Mouse (Mus musculus): Measurements from ENCODE around the gene Olfr671. TPM values are rescaled to one million over a fixed set of nuclear protein-coding genes. Genes with fewer than 3 reads are reported as not detected.
"Not testable (repeated sequence)": the region's sequence is repeated elsewhere in the genome, so short reads cannot be mapped to it uniquely, and the experiment has no call there.

Gene Olfr671
- not detected in 2 replicates for polyA plus RNA-seq (2016; fragmentation: Nextera tagmentation; extraction: Ambion mirVana)

- Histone ChIP-seq H3K36me3 (no peaks in the 10 kb centered on the region), H3K4me1 (no peaks in the 10 kb centered on the region), H3K9me3 (replicated peaks) (0 out of 2 replicates have a peak, but pooled peaks cover 1% of the 10 kb centered on the region), H3K4me3 (no peak within 1 kb of the TSS), H3K27ac (no peak within 1 kb of the TSS), H3K27me3 (ENCODE audit: low read depth, poor library complexity, severe bottlenecking) (no peaks in the 10 kb centered on the region)
- DNase-seq (ENCODE audit: low spot score): no peak
- 89% methylated on average over 1 of the region's 1 CpGs for WGBS
These were observed at the start of gene Olfr671 for GRCm38 (mm10) chr7:104979026-104979425. Gene Olfr671, minus strand, starts transcription at chr7:104979126.

GRCm38 (mm10) chr7:105028360-105028759, 49.4 kb upstream of the Olfr671 start, which contains the start of gene Olfr675:
Gene Olfr675, minus strand, starts transcription at chr7:105028460.
- Histone ChIP-seq H3K9me3 (replicated peaks) (no peaks in the 10 kb centered on the region), H3K4me1 (no peaks in the 10 kb centered on the region), H3K4me3 (no peak within 1 kb of the TSS), H3K27me3 (ENCODE audit: low read depth, poor library complexity, severe bottlenecking) (no peaks in the 10 kb centered on the region), H3K36me3 (no peaks in the 10 kb centered on the region), H3K27ac (no peak within 1 kb of the TSS)
- WGBS: 81% methylated on average over 1 of the region's 1 CpGs
- no peak for DNase-seq (ENCODE audit: low spot score)

GRCm38 (mm10) chr7:105022530-105022929, 43.6 kb upstream of the Olfr671 start:
- Histone ChIP-seq H3K4me3 (no peak overlapping the region), H3K9me3 (replicated peaks) (no peaks in the 10 kb centered on the region), H3K27me3 (ENCODE audit: low read depth, poor library complexity, severe bottlenecking) (no peaks in the 10 kb centered on the region), H3K36me3 (no peaks in the 10 kb centered on the region), H3K27ac (no peak overlapping the region), H3K4me1 (no peaks in the 10 kb centered on the region)
- 80% methylated on average over 1 of the region's 1 CpGs for WGBS
- DNase-seq (ENCODE audit: low spot score): no peak

GRCm38 (mm10) chr7:105001929-105002328, 23.0 kb upstream of the Olfr671 start, which contains the start of gene Olfr672:
Gene Olfr672, minus strand, starts transcription at chr7:105002029.
- Histone ChIP-seq H3K27ac (no peak within 1 kb of the TSS), H3K9me3 (replicated peaks) (no peaks in the 10 kb centered on the region), H3K27me3 (ENCODE audit: low read depth, poor library complexity, severe bottlenecking) (no peaks in the 10 kb centered on the region), H3K36me3 (no peaks in the 10 kb centered on the region), H3K4me3 (no peak within 1 kb of the TSS), H3K4me1 (no peaks in the 10 kb centered on the region)
- no peak for DNase-seq (ENCODE audit: low spot score)

GRCm38 (mm10) chr7:104972507-104972906, 6.4 kb downstream of the Olfr671 start:
- WGBS: 81% methylated on average over 2 of the region's 2 CpGs
- not testable (repeated sequence) for H3K36me3 ChIP-seq; H3K4me1 ChIP-seq; DNase-seq (ENCODE audit: low spot score); H3K9me3 ChIP-seq (replicated peaks); H3K4me3 ChIP-seq; H3K27me3 ChIP-seq (ENCODE audit: low read depth, poor library complexity, severe bottlenecking); H3K27ac ChIP-seq

- Histone ChIP-seq H3K27me3 (ENCODE audit: low read depth, poor library complexity, severe bottlenecking) (no peaks in the 10 kb centered on the region), H3K9me3 (replicated peaks) (no peaks in the 10 kb centered on the region), H3K36me3 (no peaks in the 10 kb centered on the region), H3K4me1 (no peaks in the 10 kb centered on the region), H3K4me3 (no peak within 1 kb of the TSS), H3K27ac (no peak within 1 kb of the TSS)
- 88% methylated on average over 1 of the region's 1 CpGs for WGBS
- no peak for DNase-seq (ENCODE audit: low spot score)
These were observed 16.4 kb downstream of the Olfr671 start, which contains the start of gene Olfr670 for GRCm38 (mm10) chr7:104962520-104962919. Gene Olfr670, minus strand, starts transcription at chr7:104962620.

GRCm38 (mm10) chr7:104950234-104950633, 28.7 kb downstream of the Olfr671 start:
- not testable (repeated sequence) for H3K27me3 ChIP-seq (ENCODE audit: low read depth, poor library complexity, severe bottlenecking); H3K4me1 ChIP-seq; H3K9me3 ChIP-seq (replicated peaks); H3K36me3 ChIP-seq; H3K4me3 ChIP-seq; H3K27ac ChIP-seq; DNase-seq (ENCODE audit: low spot score)
- 95% methylated on average over 16 of the region's 16 CpGs for WGBS

GRCm38 (mm10) chr7:104933940-104934339, 45.0 kb downstream of the Olfr671 start, which contains the start of gene Olfr669:
Gene Olfr669, plus strand, starts transcription at chr7:104934240.
- H3K27me3 ChIP-seq (ENCODE audit: low read depth, poor library complexity, severe bottlenecking): no peaks in the 10 kb centered on the region
- H3K4me1 ChIP-seq: no peaks in the 10 kb centered on the region
- no peak within 1 kb of the TSS for H3K4me3 ChIP-seq
- H3K27ac ChIP-seq: no peak within 1 kb of the TSS
- 86% methylated on average over 1 of the region's 1 CpGs for WGBS
- no peak for DNase-seq (ENCODE audit: low spot score)
- H3K36me3 ChIP-seq: no peaks in the 10 kb centered on the region
- no peaks in the 10 kb centered on the region for H3K9me3 ChIP-seq (replicated peaks)

DNA sequence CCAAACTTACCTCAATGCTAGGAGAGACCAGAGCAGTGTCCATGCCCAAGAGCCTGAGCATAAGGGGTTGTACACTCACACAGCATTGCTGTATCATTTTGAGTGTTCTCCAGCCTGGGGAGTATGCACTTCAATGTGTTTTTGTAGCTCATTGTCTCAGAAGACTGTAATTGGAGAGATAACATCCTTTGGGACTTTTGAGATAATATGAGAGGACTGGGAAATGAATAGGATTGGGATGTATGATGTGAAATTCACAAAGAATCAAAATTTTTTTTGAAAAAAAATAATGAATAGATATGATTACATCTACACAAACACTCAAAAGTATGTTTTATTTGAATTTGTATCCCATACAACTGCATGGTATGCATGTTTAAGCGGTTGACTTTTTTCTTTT, 51.0 kb downstream of the Olfr671 start, which contains the start of gene Olfr668:
Gene Olfr668, minus strand, starts transcription at position 101 of the 400 bp plus-strand sequence.
- Histone ChIP-seq H3K9me3 (replicated peaks) (no peaks in the 10 kb centered on the region), H3K4me3 (no peak within 1 kb of the TSS), H3K27me3 (ENCODE audit: low read depth, poor library complexity, severe bottlenecking) (no peaks in the 10 kb centered on the region), H3K27ac (no peak within 1 kb of the TSS), H3K4me1 (no peaks in the 10 kb centered on the region), H3K36me3 (no peaks in the 10 kb centered on the region)
- no peak for DNase-seq (ENCODE audit: low spot score)
- WGBS: 79% methylated on average over 1 of the region's 1 CpGs

Other genes with a start within 250 kb of the Olfr671 start
- not detected in 2 replicates for gene Usp17le, start 201.7 kb downstream of the Olfr671 start, polyA plus RNA-seq (2016; fragmentation: Nextera tagmentation; extraction: Ambion mirVana)
- gene Usp17lb, start 136.5 kb downstream of the Olfr671 start, polyA plus RNA-seq (2016; fragmentation: Nextera tagmentation; extraction: Ambion mirVana): not detected in 2 replicates
- not detected in 2 replicates for gene Usp17la, start 122.1 kb downstream of the Olfr671 start, polyA plus RNA-seq (2016; fragmentation: Nextera tagmentation; extraction: Ambion mirVana)
- gene Olfr665, start 101.1 kb downstream of the Olfr671 start, polyA plus RNA-seq (2016; fragmentation: Nextera tagmentation; extraction: Ambion mirVana): not detected in 2 replicates
- gene Olfr666, start 83.2 kb downstream of the Olfr671 start, polyA plus RNA-seq (2016; fragmentation: Nextera tagmentation; extraction: Ambion mirVana): not detected in 2 replicates
- gene Olfr667, start 57.6 kb downstream of the Olfr671 start, polyA plus RNA-seq (2016; fragmentation: Nextera tagmentation; extraction: Ambion mirVana): not detected in 2 replicates
- gene Olfr668, start 51.1 kb downstream of the Olfr671 start, polyA plus RNA-seq (2016; fragmentation: Nextera tagmentation; extraction: Ambion mirVana): not detected in 2 replicates
- gene Olfr669, start 44.9 kb downstream of the Olfr671 start, polyA plus RNA-seq (2016; fragmentation: Nextera tagmentation; extraction: Ambion mirVana): not detected in 2 replicates
- not detected in 2 replicates for gene Olfr670, start 16.5 kb downstream of the Olfr671 start, polyA plus RNA-seq (2016; fragmentation: Nextera tagmentation; extraction: Ambion mirVana)
- gene Olfr672, start 22.9 kb upstream of the Olfr671 start, polyA plus RNA-seq (2016; fragmentation: Nextera tagmentation; extraction: Ambion mirVana): not detected in 2 replicates
- not detected in 2 replicates for gene Olfr675, start 49.3 kb upstream of the Olfr671 start, polyA plus RNA-seq (2016; fragmentation: Nextera tagmentation; extraction: Ambion mirVana)
- not detected in 2 replicates for gene Olfr676, start 53.6 kb upstream of the Olfr671 start, polyA plus RNA-seq (2016; fragmentation: Nextera tagmentation; extraction: Ambion mirVana)
- not detected in 2 replicates for gene Olfr677, start 72.2 kb upstream of the Olfr671 start, polyA plus RNA-seq (2016; fragmentation: Nextera tagmentation; extraction: Ambion mirVana)
- gene Olfr678, start 85.3 kb upstream of the Olfr671 start, polyA plus RNA-seq (2016; fragmentation: Nextera tagmentation; extraction: Ambion mirVana): not detected in 2 replicates
- gene Olfr679, start 102.1 kb upstream of the Olfr671 start, polyA plus RNA-seq (2016; fragmentation: Nextera tagmentation; extraction: Ambion mirVana): not detected in 2 replicates
- not detected in 2 replicates for gene Olfr680-ps1, start 113.7 kb upstream of the Olfr671 start, polyA plus RNA-seq (2016; fragmentation: Nextera tagmentation; extraction: Ambion mirVana)
- gene Olfr681, start 137.7 kb upstream of the Olfr671 start, polyA plus RNA-seq (2016; fragmentation: Nextera tagmentation; extraction: Ambion mirVana): not detected in 2 replicates
- gene Olfr683, start 167.9 kb upstream of the Olfr671 start, polyA plus RNA-seq (2016; fragmentation: Nextera tagmentation; extraction: Ambion mirVana): not detected in 2 replicates
- not detected in 2 replicates for gene Olfr684, start 184.5 kb upstream of the Olfr671 start, polyA plus RNA-seq (2016; fragmentation: Nextera tagmentation; extraction: Ambion mirVana)
- not detected in 2 replicates for gene Olfr685, start 206.9 kb upstream of the Olfr671 start, polyA plus RNA-seq (2016; fragmentation: Nextera tagmentation; extraction: Ambion mirVana)
- gene Olfr686, start 228.4 kb upstream of the Olfr671 start, polyA plus RNA-seq (2016; fragmentation: Nextera tagmentation; extraction: Ambion mirVana): not detected in 2 replicates